Mouse (Mus musculus) layer of hippocampus, adult 9-10 months (tissue): ENCODE measurements at regions not wholly inside any gene's neighbourhood (a gene's known extent, or its start where the extent isn't known, plus 50 kb on each side); places are given as distances from the start of the nearest gene placed in this dataset.

ENCODE experiments used
- DNase-seq: peaks from one replicate; pipeline ENCODE4 v3.0.0; 2022; ENCODE audit warnings: low spot score

- DNase-seq, result no peak
Observed at GRCm38 (mm10) chr1:33042424-33042823, 495.3 kb upstream of the Gm5415 start.

GRCm38 (mm10) chr1:33040740-33041139 lies 493.6 kb upstream of the Gm5415 start:
- no peak for DNase-seq

- no peak for DNase-seq
Observed at GRCm38 (mm10) chr1:33031991-33032390, 484.9 kb upstream of the Gm5415 start.

GRCm38 (mm10) chr1:33026683-33027415 lies 479.8 kb upstream of the Gm5415 start:
- no peak for DNase-seq

- DNase-seq, result no peak
Observed at GRCm38 (mm10) chr1:33025379-33025778, 478.3 kb upstream of the Gm5415 start.

GRCm38 (mm10) chr1:33022852-33023251 lies 475.8 kb upstream of the Gm5415 start:
- no peak for DNase-seq

GRCm38 (mm10) chr1:33003992-33004391 lies 456.9 kb upstream of the Gm5415 start:
- DNase-seq, result no peak

- no peak for DNase-seq
Observed at GRCm38 (mm10) chr1:32964957-32965356, 417.9 kb upstream of the Gm5415 start.

GRCm38 (mm10) chr1:32959316-32959715 lies 412.2 kb upstream of the Gm5415 start:
- peak; percentile 2 for DNase-seq

- no peak for DNase-seq
Observed at GRCm38 (mm10) chr1:32946254-32946653, 399.2 kb upstream of the Gm5415 start.

- DNase-seq, result no peak
Observed at GRCm38 (mm10) chr1:32930381-32930780, 383.3 kb upstream of the Gm5415 start.

GRCm38 (mm10) chr1:32902437-32902836 lies 355.3 kb upstream of the Gm5415 start:
- peak; percentile 2 for DNase-seq

- DNase-seq, result no peak
Observed at GRCm38 (mm10) chr1:32887728-32888127, 340.6 kb upstream of the Gm5415 start.

GRCm38 (mm10) chr1:32872920-32873319 lies 325.8 kb upstream of the Gm5415 start:
- DNase-seq, result no peak

GRCm38 (mm10) chr1:32866111-32866510 lies 319.0 kb upstream of the Gm5415 start:
- no peak for DNase-seq

- no peak for DNase-seq
Observed at GRCm38 (mm10) chr1:32858040-32858439, 310.9 kb upstream of the Gm5415 start.
